9 mouse cellular contexts compared by ENCODE assay signal in genomic region chr14:16598074-16598501, GRCm38 (mm10).
A peak's percentile ranks its signal among the peaks of the same experiment; 100 is the strongest.
DNase-seq lines count a peak whose midpoint lies in the region; ATAC-seq lines count a peak whose summit lies in the region.
"Had no signal": no experiment of that assay in that cellular context is flagged by ENCODE, and none has a peak within 500 bp of the region (broad histone marks: within the 10 kb centered on the region; RNA-seq: fewer than 3 reads in every experiment).

No protein-coding gene starts in this region.

- intact Hi-C loops in left cerebral cortex, postnatal 10 days (cut with DNase I): no loop called here
- intact Hi-C loops in heart, postnatal 25 days (cut with DNase I): no loop called here

- peak; percentile 20 to 48 for DNase-seq in left cerebral cortex, postnatal 10 days (ENCODE audit: extremely low spot score in 1 of 2, low spot score in 2 of 2)
- no peak for DNase-seq in left cerebral cortex, adult 8-10 months (ENCODE audit: low spot score in 2 of 2)
- peak; percentile 27 for DNase-seq in R1 (ENCODE audit: low read depth, low spot score)
- DNase-seq in cerebellum, postnatal 25 days: peak; percentile 57 to 61
- peak; percentile 14 for DNase-seq in heart, postnatal 25 days (ENCODE audit: low spot score)
- DNase-seq in limb, embryonic 11.5 days (ENCODE audit: low spot score): peak; percentile 40
- no peak for DNase-seq in urinary bladder, postnatal 14 days (ENCODE audit: low spot score)
- DNase-seq in c-Kit-positive CD71-positive TER-119-positive erythroid progenitor cells, embryonic 14.5 days (ENCODE audit: low spot score): no peak
- DNase-seq: liver, embryonic 13.5 days had no signal

- 0 out of 2 replicates have a peak overlapping the region, but pooled peaks have one; percentile 5 for H3K9ac ChIP-seq in limb, embryonic 11.5 days (ENCODE audit: low read length)
- H3K9ac ChIP-seq: liver, embryonic 13.5 days had no signal

- no peaks in the 10 kb centered on the region for H3K9me3 ChIP-seq in limb, embryonic 11.5 days (ENCODE audit: control insufficient read depth, low read length)
- H3K9me3 ChIP-seq: liver, embryonic 13.5 days had no signal

- peaks cover 14% of the 10 kb centered on the region for H3K4me1 ChIP-seq in limb, embryonic 11.5 days (ENCODE audit: control insufficient read depth, insufficient read depth, low read length)
- H3K4me1 ChIP-seq: liver, embryonic 13.5 days had no signal

- H3K4me3 ChIP-seq in limb, embryonic 11.5 days (ENCODE audit: low read depth, low read length): no peak overlapping the region
- H3K4me3 ChIP-seq: liver, embryonic 13.5 days had no signal

- no peaks in the 10 kb centered on the region for H3K36me3 ChIP-seq in limb, embryonic 11.5 days (ENCODE audit: control insufficient read depth, insufficient read depth, low read length)
- H3K36me3 ChIP-seq: liver, embryonic 13.5 days had no signal

- no peaks in the 10 kb centered on the region for H3K27me3 ChIP-seq in limb, embryonic 11.5 days (ENCODE audit: control insufficient read depth, insufficient read depth, low read length)
- H3K27me3 ChIP-seq: liver, embryonic 13.5 days had no signal

- no peak overlapping the region for H3K4me2 ChIP-seq in limb, embryonic 11.5 days (ENCODE audit: low read depth, severe bottlenecking)
- H3K4me2 ChIP-seq: liver, embryonic 13.5 days had no signal

- peak overlapping the region; percentile 26; the same call in 1 of the 2 replicates for H3K27ac ChIP-seq in limb, embryonic 11.5 days (replicated peaks; ENCODE audit: low read depth, low read length)
- H3K27ac ChIP-seq: liver, embryonic 13.5 days had no signal

- 18% methylated on average over 4 of the region's 4 CpGs for WGBS in limb, embryonic 11.5 days

- ATAC-seq in limb, embryonic 11.5 days (ENCODE audit: insufficient number of reproducible peaks, low FRiP score, low TSS enrichment, low read depth): no peak

Comparison
In these comparisons a context has a peak if more than half of its experiments do, and no peak if none do; other contexts are left out.
1. DNase-seq: peak in left cerebral cortex, postnatal 10 days (2 of 2), R1 (single experiment), cerebellum, postnatal 25 days (2 of 2), heart, postnatal 25 days (single experiment) and limb, embryonic 11.5 days (single experiment); none in left cerebral cortex, adult 8-10 months (0 of 2), urinary bladder, postnatal 14 days (single experiment) and c-Kit-positive CD71-positive TER-119-positive erythroid progenitor cells, embryonic 14.5 days (single experiment).